Mouse (Mus musculus) G1E (cell line): Measurements from ENCODE around the gene Camsap1. TPM values are rescaled to one million over a fixed set of nuclear protein-coding genes. Genes with fewer than 3 reads are reported as not detected.
A peak's percentile ranks its signal among the peaks of the same experiment; 100 is the strongest.

ENCODE experiments used
- ATAC-seq: 2 replicates; pipeline ENCODE4 v1.8.0; 2016; ENCODE audit warnings: mild to moderate bottlenecking; ENCODE audit not compliant: insufficient number of reproducible peaks, poor library complexity, low FRiP score, severe bottlenecking; ENCODE audit errors: extremely low read depth
- DNase-seq: peaks from one replicate; pipeline ENCODE4 v3.0.0; 2012; ENCODE audit warnings: low spot score
- H3K27me3 ChIP-seq: 2 replicates; pipeline ENCODE4 v1.6.1; 2012; ENCODE audit warnings: mild to moderate bottlenecking, low read length, inconsistent platforms; ENCODE audit not compliant: insufficient read depth
- H3K36me3 ChIP-seq: replicated peaks from 2 replicates; pipeline ENCODE3; 2012; ENCODE audit warnings: mild to moderate bottlenecking, inconsistent platforms
- H3K4me1 ChIP-seq: 2 replicates; pipeline ENCODE4 v1.6.1; 2012; ENCODE audit warnings: low read depth, low read length, inconsistent platforms, mixed read lengths; ENCODE audit not compliant: insufficient read depth
- H3K4me3 ChIP-seq: 2 replicates; pipeline ENCODE4 v1.5.1; 2012; ENCODE audit warnings: low read depth, mild to moderate bottlenecking, inconsistent platforms, low read length, moderate library complexity, mixed read lengths
- H3K9me3 ChIP-seq: replicated peaks from 2 replicates; pipeline ENCODE4 v1.6.1; 2012; ENCODE audit warnings: inconsistent platforms
- CTCF ChIP-seq: IDR thresholded peaks from 2 replicates; pipeline ENCODE4 v1.5.1; 2012; ENCODE audit warnings: low read depth, low read length, inconsistent platforms, mixed read lengths
- GATA1 ChIP-seq: IDR thresholded peaks from 2 replicates; pipeline ENCODE4 v1.6.1; 2012; ENCODE audit warnings: borderline replicate concordance, low read length, inconsistent platforms, mixed read lengths
- GATA2 ChIP-seq: IDR thresholded peaks from 2 replicates; pipeline ENCODE4 v1.6.1; 2012; ENCODE audit warnings: low read depth, low read length, inconsistent platforms, borderline replicate concordance
- POLR2AphosphoS5 ChIP-seq: IDR thresholded peaks from 2 replicates; pipeline ENCODE4 v1.6.1; 2012; ENCODE audit warnings: low read depth, low read length, inconsistent platforms; ENCODE audit not compliant: insufficient replicate concordance
- TAL1 ChIP-seq: conservative IDR thresholded peaks from 2 replicates; pipeline ENCODE4 v1.6.1; 2012; ENCODE audit warnings: low read depth, low read length, inconsistent platforms, mixed read lengths
- polyA plus RNA-seq: library from polyadenylated mRNA; stranded (reverse); fragments of >175 nt; gene quantifications from 2 replicates; pipeline ENCODE4 v1.2.3, GENCODE M21; 2012
- total RNA-seq, 2 experiments: library from RNA; stranded (forward) in 1 of 2; stranded (reverse) in 1 of 2; fragments of 200-1000 nt in 1 of 2; fragments of >200 nt in 1 of 2; fragmentation: Nextera tagmentation in 1 of 2; gene quantifications; 2 replicates each; pipeline ENCODE4 v1.2.3; 2014 to 2017

The Camsap1 gene
- total and polyA plus RNA-seq, 3 experiments = 4.8 to 21.6 (median 12.9) TPM

GRCm38 (mm10) chr2:26020714-26021560 is 37.9 kb upstream of the Camsap1 start:
- Histone ChIP-seq H3K4me3 (peak overlapping the region; percentile 91), H3K36me3 (peaks cover 35% of the 10 kb centered on the region), H3K9me3 (no peaks in the 10 kb centered on the region), H3K4me1 (peaks cover 62% of the 10 kb centered on the region), H3K27me3 (peaks cover 9% of the 10 kb centered on the region)
- ATAC-seq = no peak
- DNase-seq = peak; percentile 51
- TF ChIP-seq CTCF (no peak), GATA1 (no peak), GATA2 (no peak), TAL1 (no peak), POLR2AphosphoS5 (no peak)

GRCm38 (mm10) chr2:26019923-26020322 is 36.8 kb upstream of the Camsap1 start:
- H3K36me3 ChIP-seq = peaks cover 45% of the 10 kb centered on the region
- peaks cover under 1% of the 10 kb centered on the region; the same call in 1 of the 2 replicates for H3K27me3 ChIP-seq
- H3K4me3 ChIP-seq = peak overlapping the region; percentile 91; the same call in 1 of the 2 replicates
- DNase-seq = no peak
- peaks cover 69% of the 10 kb centered on the region for H3K4me1 ChIP-seq
- TF ChIP-seq GATA1 = no peak
- no peak for TF ChIP-seq TAL1
- no peak for TF ChIP-seq CTCF
- TF ChIP-seq GATA2 = no peak
- TF ChIP-seq POLR2AphosphoS5 = no peak
- ATAC-seq = no peak
- no peaks in the 10 kb centered on the region for H3K9me3 ChIP-seq

- Histone ChIP-seq H3K4me3 (no peak overlapping the region; the same call in 1 of the 2 replicates), H3K27me3 (no peaks in the 10 kb centered on the region), H3K9me3 (no peaks in the 10 kb centered on the region), H3K4me1 (peaks cover 89% of the 10 kb centered on the region), H3K36me3 (peaks cover 68% of the 10 kb centered on the region)
- TF ChIP-seq GATA2 (no peak), TAL1 (no peak)
- ATAC-seq = no peak
- no peak for DNase-seq
These were observed 34.2 kb upstream of the Camsap1 start for GRCm38 (mm10) chr2:26017326-26017725.

- Histone ChIP-seq H3K4me3 (peak overlapping the region; percentile 5; the same call in 1 of the 2 replicates), H3K27me3 (no peaks in the 10 kb centered on the region), H3K4me1 (peaks cover 74% of the 10 kb centered on the region), H3K36me3 (peaks cover 93% of the 10 kb centered on the region), H3K9me3 (no peaks in the 10 kb centered on the region)
- DNase-seq (no peak), ATAC-seq (peak; percentile 64)
- TF ChIP-seq TAL1 (peak; percentile 79), GATA2 (no peak)
These were observed 30.6 kb upstream of the Camsap1 start for GRCm38 (mm10) chr2:26013674-26014073.

- peaks cover 94% of the 10 kb centered on the region for H3K36me3 ChIP-seq
- no peak for ATAC-seq
- no peak overlapping the region for H3K4me3 ChIP-seq
- DNase-seq = no peak
- TF ChIP-seq POLR2AphosphoS5 = no peak
- TF ChIP-seq GATA1 = no peak
- no peaks in the 10 kb centered on the region for H3K9me3 ChIP-seq
- peaks cover 55% of the 10 kb centered on the region for H3K4me1 ChIP-seq
- H3K27me3 ChIP-seq = no peaks in the 10 kb centered on the region
These were observed 28.3 kb upstream of the Camsap1 start for GRCm38 (mm10) chr2:26011420-26011819.

GRCm38 (mm10) chr2:26002001-26002400 is 18.9 kb upstream of the Camsap1 start:
- H3K4me1 ChIP-seq = no peaks in the 10 kb centered on the region
- no peak for DNase-seq
- H3K27me3 ChIP-seq = no peaks in the 10 kb centered on the region
- TF ChIP-seq GATA2 = no peak
- no peak for TF ChIP-seq GATA1
- no peak for TF ChIP-seq POLR2AphosphoS5
- TF ChIP-seq TAL1 = no peak
- TF ChIP-seq CTCF = no peak
- H3K4me3 ChIP-seq = no peak overlapping the region
- no peak for ATAC-seq
- H3K36me3 ChIP-seq = peaks cover 94% of the 10 kb centered on the region
- no peaks in the 10 kb centered on the region for H3K9me3 ChIP-seq

- H3K36me3 ChIP-seq = peaks cover 95% of the 10 kb centered on the region
- H3K4me1 ChIP-seq = no peaks in the 10 kb centered on the region
- H3K27me3 ChIP-seq = no peaks in the 10 kb centered on the region
- TF ChIP-seq GATA1 (no peak), TAL1 (no peak), GATA2 (no peak), POLR2AphosphoS5 (no peak), CTCF (no peak)
- ATAC-seq = no peak
- H3K4me3 ChIP-seq = no peak overlapping the region
- H3K9me3 ChIP-seq = no peaks in the 10 kb centered on the region
- no peak for DNase-seq
These were observed 18.1 kb upstream of the Camsap1 start for GRCm38 (mm10) chr2:26001136-26001535.
